Mouse (Mus musculus) liver, embryonic 14.5 days (tissue): ENCODE results near the gene Spag17.

ENCODE experiments used
- CTCF ChIP-seq: IDR thresholded peaks from 2 replicates; pipeline ENCODE4 v1.5.1; 2016; ENCODE audit warnings: antibody characterized with exemption, low read depth, control low read depth
- EP300 ChIP-seq: IDR thresholded peaks from 2 replicates; pipeline ENCODE4 v1.6.1; 2016; ENCODE audit warnings: antibody characterized with exemption, low read depth

DNA sequence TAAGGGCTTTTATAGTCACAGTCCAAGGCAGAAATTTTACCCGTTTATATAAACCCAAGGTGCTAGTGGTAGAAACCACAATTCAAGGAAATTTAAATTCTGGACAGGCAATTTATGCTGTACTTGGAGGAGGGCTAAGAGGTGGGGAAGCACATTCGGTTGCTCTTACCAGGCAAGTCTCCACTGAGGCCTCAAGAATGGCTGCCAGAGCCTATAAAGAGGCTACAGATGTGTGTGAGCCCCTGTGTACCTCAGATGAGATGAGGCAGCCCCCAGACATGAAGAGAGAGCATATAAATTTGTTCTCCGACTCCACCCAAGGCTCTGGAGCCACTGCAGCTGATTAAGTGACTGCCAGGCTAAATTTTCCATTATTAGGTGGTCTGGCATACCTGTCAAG is 42.4 kb upstream of the Spag17 start:
- TF ChIP-seq CTCF (no peak), EP300 (no peak)
